Mouse (Mus musculus) olfactory bulb, adult 2 months (tissue): ENCODE measurements around the gene Nde1.

ENCODE experiments used
- CTCF ChIP-seq: fragments of 200-500 bp; IDR thresholded peaks from 2 replicates; pipeline ENCODE4 v1.5.1; 2012; ENCODE audit warnings: low read depth, mild to moderate bottlenecking, low read length, moderate library complexity; ENCODE audit not compliant: insufficient read depth
- POLR2A ChIP-seq: fragments of 200-500 bp; IDR thresholded peaks from 2 replicates; pipeline ENCODE4 v1.6.1; 2012; ENCODE audit warnings: mild to moderate bottlenecking, low read depth, low read length, moderate library complexity; ENCODE audit not compliant: insufficient read depth

- TF ChIP-seq CTCF = no peak
- TF ChIP-seq POLR2A = no peak
These were observed 22.4 kb downstream of the Nde1 start for GRCm38 (mm10) chr16:14185516-14185915.
